Mouse (Mus musculus): ENCODE measurements around the gene Prkg2. TPM values are rescaled to one million over a fixed set of nuclear protein-coding genes. Genes with fewer than 3 reads are reported as not detected.

Gene Prkg2
- total RNA-seq, 1 experiment from 2014 or later = not detected

GRCm38 (mm10) chr5:98936650-98937049 is 100.5 kb downstream of the Prkg2 start:
- ATAC-seq (replicated peaks; ENCODE audit: insufficient number of reproducible peaks, low FRiP score, low TSS enrichment, poor library complexity, severe bottlenecking) = no peak

GRCm38 (mm10) chr5:98935930-98936329 is 101.2 kb downstream of the Prkg2 start:
- no peak for ATAC-seq (replicated peaks; ENCODE audit: insufficient number of reproducible peaks, low FRiP score, low TSS enrichment, poor library complexity, severe bottlenecking)

DNA sequence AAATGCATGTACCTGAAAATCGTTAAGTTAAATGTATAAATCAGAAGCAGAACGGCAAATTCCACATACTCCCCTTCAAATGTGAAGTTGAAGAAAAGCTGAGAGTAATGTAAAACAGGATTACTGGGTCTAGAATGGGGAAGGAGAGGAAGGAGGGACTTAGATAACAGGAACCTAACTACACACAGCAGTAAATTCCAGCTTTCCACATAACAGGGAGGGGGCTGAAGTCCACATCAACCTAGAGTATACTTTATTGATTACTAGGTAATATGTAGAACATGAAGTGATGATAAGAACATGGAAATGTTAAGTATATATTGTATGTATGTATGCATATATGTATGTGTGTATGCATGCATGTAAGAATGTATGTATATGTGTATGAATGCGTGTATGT is 114.2 kb downstream of the Prkg2 start:
- no peak for ATAC-seq (replicated peaks; ENCODE audit: insufficient number of reproducible peaks, low FRiP score, low TSS enrichment, poor library complexity, severe bottlenecking)

DNA sequence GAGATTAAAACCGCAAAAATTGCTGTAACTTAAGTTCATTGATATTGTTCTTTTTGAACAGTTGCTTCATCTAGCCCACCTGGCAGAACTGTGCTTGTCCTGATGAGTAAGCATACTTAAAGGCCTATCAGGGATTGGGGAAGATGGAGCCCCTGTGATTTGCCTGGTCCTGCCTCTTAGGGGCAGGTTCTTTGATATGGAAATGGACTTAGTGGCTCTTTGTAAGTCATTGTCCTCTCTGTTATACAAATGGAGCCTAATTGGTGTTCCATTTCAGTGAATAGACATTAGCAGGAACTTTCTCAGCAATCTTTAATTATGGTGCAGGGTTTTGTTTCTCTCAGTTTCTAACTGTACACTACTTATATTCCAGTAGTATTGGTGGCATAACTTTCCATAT is 115.5 kb downstream of the Prkg2 start:
- ATAC-seq (replicated peaks; ENCODE audit: insufficient number of reproducible peaks, low FRiP score, low TSS enrichment, poor library complexity, severe bottlenecking) = no peak

DNA sequence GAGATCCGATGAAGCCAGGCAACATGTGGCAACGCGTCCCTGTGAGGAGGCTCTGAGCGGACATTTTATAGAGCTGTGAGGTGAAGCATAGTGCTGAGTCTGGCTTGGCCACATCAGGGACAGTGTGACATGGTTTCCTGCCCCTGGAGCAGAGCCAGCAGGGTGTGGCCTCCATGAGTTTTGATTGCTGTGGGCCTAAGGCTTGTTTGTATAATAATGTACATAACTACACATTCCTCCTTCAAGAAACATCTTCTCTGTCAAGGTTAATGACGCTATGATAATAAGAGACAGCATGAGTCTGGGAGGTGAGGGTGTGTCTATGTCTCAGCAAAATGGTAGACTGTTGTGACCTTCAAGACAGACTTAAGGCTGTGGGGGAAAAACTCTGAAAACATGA is 118.4 kb downstream of the Prkg2 start:
- ATAC-seq (replicated peaks; ENCODE audit: insufficient number of reproducible peaks, low FRiP score, low TSS enrichment, poor library complexity, severe bottlenecking) = no peak

DNA sequence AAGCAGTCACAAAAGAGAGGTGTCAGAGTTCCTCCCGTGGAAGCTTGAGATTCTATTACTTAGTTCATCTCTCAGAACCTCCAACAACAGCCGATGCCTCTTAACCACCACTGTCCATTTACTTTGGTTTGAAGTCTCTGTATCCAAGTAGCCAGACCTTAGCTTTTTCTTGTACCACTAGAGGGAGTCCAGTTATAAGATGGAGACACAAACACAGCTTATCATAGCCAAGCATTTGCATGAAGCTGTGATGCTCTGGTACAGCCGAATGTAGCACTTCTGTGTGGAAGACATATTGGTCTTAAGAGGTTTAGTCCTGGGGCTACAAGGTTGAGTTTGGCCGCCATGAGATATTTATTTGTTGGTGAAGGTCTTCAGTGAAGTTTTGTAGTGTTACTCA is 134.8 kb downstream of the Prkg2 start:
- no peak for ATAC-seq (replicated peaks; ENCODE audit: insufficient number of reproducible peaks, low FRiP score, low TSS enrichment, poor library complexity, severe bottlenecking)

DNA sequence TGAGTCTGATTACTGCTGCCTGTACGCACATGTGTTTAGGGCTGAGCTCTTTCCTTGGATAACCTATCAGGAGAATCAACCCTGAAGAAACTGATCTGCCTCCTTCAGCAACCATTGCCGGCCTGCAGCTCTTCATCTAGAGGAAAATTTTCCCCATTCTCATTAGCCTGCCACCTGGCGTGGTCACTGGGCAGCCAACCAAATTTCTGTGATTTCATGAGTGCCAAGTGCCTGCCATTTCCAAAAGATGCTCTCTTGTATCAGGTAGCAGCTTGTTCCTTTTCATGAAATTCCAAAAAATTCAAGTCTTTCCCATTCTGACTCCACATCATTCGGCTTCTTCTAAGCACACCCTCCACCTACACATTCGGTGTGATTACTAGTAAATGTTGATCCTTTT is 136.2 kb downstream of the Prkg2 start:
- ATAC-seq (replicated peaks; ENCODE audit: insufficient number of reproducible peaks, low FRiP score, low TSS enrichment, poor library complexity, severe bottlenecking) = no peak

GRCm38 (mm10) chr5:98897946-98898345 is 139.2 kb downstream of the Prkg2 start:
- ATAC-seq (replicated peaks; ENCODE audit: insufficient number of reproducible peaks, low FRiP score, low TSS enrichment, poor library complexity, severe bottlenecking) = no peak

DNA sequence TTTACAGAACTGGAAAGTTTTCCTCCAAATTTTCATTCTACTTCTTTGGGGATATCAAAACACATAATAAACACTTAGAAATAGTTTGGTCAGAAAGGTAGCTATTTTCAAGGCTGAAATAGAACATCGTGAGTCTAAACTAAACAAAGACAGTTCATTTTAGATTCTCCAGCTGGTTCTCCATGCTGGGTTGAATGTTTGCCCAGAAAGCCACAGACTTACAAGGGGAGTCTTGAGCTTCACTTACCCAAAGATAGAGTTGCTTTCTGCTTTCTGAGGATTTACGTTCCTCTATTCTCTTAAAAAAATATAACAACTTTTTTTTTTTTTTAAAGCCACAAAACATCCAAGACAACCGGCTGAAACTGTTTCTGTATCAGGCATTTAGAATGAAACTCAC is 142.9 kb downstream of the Prkg2 start:
- no peak for ATAC-seq (replicated peaks; ENCODE audit: insufficient number of reproducible peaks, low FRiP score, low TSS enrichment, poor library complexity, severe bottlenecking)

DNA sequence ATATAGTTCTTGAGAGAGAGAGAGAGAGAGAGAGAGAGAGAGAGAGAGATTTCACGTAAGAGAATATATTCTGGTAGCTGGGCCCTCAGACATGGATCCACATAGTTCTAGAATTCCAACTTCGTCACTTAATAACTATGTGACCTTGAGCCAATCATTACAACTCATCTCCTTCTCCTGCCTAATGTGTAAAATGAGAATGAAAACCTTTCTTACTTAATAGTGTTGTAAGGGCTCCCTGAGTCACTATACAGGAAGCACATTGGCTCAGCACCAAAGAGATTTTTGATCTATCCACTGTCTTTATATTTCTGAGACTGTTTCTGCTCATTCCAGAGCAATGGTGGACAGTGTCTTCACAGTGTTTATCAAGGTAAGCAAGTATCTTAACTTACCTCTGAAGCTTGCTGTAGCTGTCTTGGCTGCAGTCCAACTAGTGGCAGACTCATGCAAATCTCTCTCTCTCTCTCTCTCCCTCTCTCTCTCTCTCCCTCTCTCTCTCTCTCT is 146.6 kb downstream of the Prkg2 start:
- no peak for ATAC-seq (replicated peaks; ENCODE audit: insufficient number of reproducible peaks, low FRiP score, low TSS enrichment, poor library complexity, severe bottlenecking)

DNA sequence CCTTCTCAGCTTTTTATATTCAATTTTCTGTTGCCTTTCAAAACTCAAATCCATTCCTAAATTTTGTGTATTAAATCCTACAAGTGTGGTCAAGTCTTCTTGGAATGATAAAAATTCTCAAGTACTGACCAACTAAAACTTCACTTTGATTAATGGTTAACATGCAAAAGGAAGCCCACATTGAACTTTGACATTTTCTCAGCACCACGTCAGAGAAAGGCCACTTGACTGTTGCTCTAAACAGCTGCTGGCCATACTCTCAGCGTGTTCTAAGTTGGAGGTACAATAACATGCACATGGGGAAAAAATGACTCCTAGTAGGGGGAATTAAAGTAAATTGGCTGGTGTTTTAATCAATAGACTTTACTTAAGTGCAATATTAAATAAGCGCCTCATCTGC is 155.1 kb downstream of the Prkg2 start:
- no peak for ATAC-seq (replicated peaks; ENCODE audit: insufficient number of reproducible peaks, low FRiP score, low TSS enrichment, poor library complexity, severe bottlenecking)

Other genes starting within 250 kb of the Prkg2 start
- gene Bmp3, start 182.9 kb downstream of the Prkg2 start, total RNA-seq (2017) = not detected in 3 replicates